Mouse (Mus musculus) lung, adult 2 months (tissue): Measurements from ENCODE around the gene Ceacam19.

Experiments
- CTCF ChIP-seq: fragments of 200-500 bp; IDR thresholded peaks from 2 replicates; pipeline ENCODE4 v1.5.1; 2011; ENCODE audit warnings: mild to moderate bottlenecking, low read length, control low read depth; ENCODE audit not compliant: insufficient read depth
- POLR2A ChIP-seq: fragments of 200-500 bp; IDR thresholded peaks from 2 replicates; pipeline ENCODE4 v1.6.1; 2011; ENCODE audit warnings: low read depth, mild to moderate bottlenecking, control low read depth, low read length, borderline replicate concordance; ENCODE audit errors: extremely low read depth

DNA sequence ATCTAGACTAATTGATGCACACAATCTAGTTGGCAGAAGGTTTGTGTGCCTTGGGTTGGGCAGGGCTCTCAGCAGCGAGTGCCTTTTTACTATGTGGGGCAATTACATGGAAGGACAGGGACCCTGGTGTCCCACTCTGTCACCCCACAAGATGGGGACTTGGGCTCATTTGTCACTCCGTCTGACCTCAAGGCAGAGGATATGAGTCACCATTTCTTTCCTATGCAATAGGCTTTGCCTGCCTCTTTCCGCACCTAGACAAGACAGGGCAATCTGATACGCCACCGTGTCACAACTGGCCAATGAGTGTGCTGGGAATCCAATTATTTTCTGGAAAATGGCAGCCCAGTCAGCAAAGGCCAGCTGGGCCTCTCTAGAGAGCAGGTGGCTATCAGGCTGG lies 32.1 kb downstream of the Ceacam19 start:
- TF ChIP-seq CTCF: no peak
- no peak for TF ChIP-seq POLR2A
